Mouse (Mus musculus) kidney, embryonic 16.5 days (tissue): Measurements from ENCODE around the gene Tiprl. TPM values are rescaled to one million over a fixed set of nuclear protein-coding genes. Genes with fewer than 3 reads are reported as not detected.

ENCODE experiments used
- ATAC-seq: fragments of 200-750 bp; cut with Nextera tagmentation; 2 replicates; pipeline ENCODE4 v1.8.0; 2017; ENCODE audit warnings: moderate TSS enrichment; ENCODE audit not compliant: low FRiP score, low TSS enrichment
- H3K27ac ChIP-seq: fragments of 300-500 bp; sonication (generic); 2 replicates; pipeline ENCODE4 v1.5.1; 2014; ENCODE audit warnings: low read length
- H3K27me3 ChIP-seq: fragments of 300-500 bp; sonication (generic); 2 replicates; pipeline ENCODE4 v1.6.1; 2014; ENCODE audit warnings: low read length, control low read depth, mixed read lengths; ENCODE audit not compliant: insufficient read depth
- H3K36me3 ChIP-seq: fragments of 300-500 bp; sonication (generic); 2 replicates; pipeline ENCODE4 v1.6.1; 2014; ENCODE audit warnings: low read length, control low read depth, mixed read lengths; ENCODE audit not compliant: insufficient read depth
- H3K4me1 ChIP-seq: fragments of 300-500 bp; sonication (generic); 2 replicates; pipeline ENCODE4 v1.6.1; 2014; ENCODE audit warnings: low read length, control low read depth, mixed read lengths; ENCODE audit not compliant: insufficient read depth
- H3K4me2 ChIP-seq: fragments of 300-500 bp; sonication (generic); replicated peaks from 2 replicates; pipeline ENCODE4 v1.6.1; 2014; ENCODE audit warnings: low read depth, low read length
- H3K4me3 ChIP-seq: fragments of 300-500 bp; sonication (generic); 2 replicates; pipeline ENCODE4 v1.5.1; 2014; ENCODE audit warnings: mild to moderate bottlenecking, low read length
- H3K9ac ChIP-seq: fragments of 300-500 bp; sonication (generic); replicated peaks from 2 replicates; pipeline ENCODE4 v1.6.1; 2014; ENCODE audit warnings: low read length
- H3K9me3 ChIP-seq: fragments of 300-500 bp; sonication (generic); 2 replicates; pipeline ENCODE4 v1.6.1; 2016; ENCODE audit warnings: low read length, control low read depth
- WGBS: fragments of 180-500 bp; shearing (Covaris S2); extraction: QIAGEN DNeasy Blood & Tissue Kit; methylation state at CpG from one replicate; pipeline ENCODE4 v1.1.7; 2014; 5-methylcytosine and 5-hydroxymethylcytosine counted together
- polyA plus RNA-seq: library from polyadenylated mRNA; unstranded; fragments of >200 nt; fragmentation: Nextera tagmentation; extraction: Ambion mirVana; gene quantifications from 2 replicates; pipeline ENCODE4 v1.2.1, GENCODE M21; 2015

Tiprl gene
- polyA plus RNA-seq, 1 experiment from 2014 or later, result 115 TPM

- peaks cover 7% of the 10 kb centered on the region for H3K4me1 ChIP-seq
- no peak overlapping the region for H3K4me3 ChIP-seq
- H3K9me3 ChIP-seq, result no peaks in the 10 kb centered on the region
- no peaks in the 10 kb centered on the region for H3K36me3 ChIP-seq
- H3K9ac ChIP-seq, result no peak overlapping the region
- 0 out of 2 replicates have a peak, but pooled peaks have one; percentile 35 for ATAC-seq
- 3% methylated on average over 2 of the region's 2 CpGs for WGBS
- no peaks in the 10 kb centered on the region for H3K27me3 ChIP-seq
- no peak overlapping the region for H3K4me2 ChIP-seq
- peak overlapping the region; percentile 41; the same call in 1 of the 2 replicates for H3K27ac ChIP-seq
Observed at GRCm38 (mm10) chr1:165205591-165205990, 31.2 kb downstream of the Tiprl start.

GRCm38 (mm10) chr1:165203488-165204035 lies 33.2 kb downstream of the Tiprl start:
- Histone ChIP-seq H3K9me3 (no peaks in the 10 kb centered on the region), H3K4me2 (no peak overlapping the region), H3K27ac (no peak overlapping the region), H3K36me3 (no peaks in the 10 kb centered on the region), H3K27me3 (no peaks in the 10 kb centered on the region), H3K4me3 (no peak overlapping the region), H3K4me1 (peaks cover 7% of the 10 kb centered on the region), H3K9ac (no peak overlapping the region)
- no peak for ATAC-seq
- 35% methylated on average over 2 of the region's 2 CpGs for WGBS

GRCm38 (mm10) chr1:165201445-165202012 lies 35.3 kb downstream of the Tiprl start:
- H3K27me3 ChIP-seq, result no peaks in the 10 kb centered on the region
- no peaks in the 10 kb centered on the region for H3K36me3 ChIP-seq
- no peaks in the 10 kb centered on the region for H3K9me3 ChIP-seq
- 73% methylated on average over 4 of the region's 4 CpGs for WGBS
- no peak overlapping the region for H3K4me3 ChIP-seq
- no peak overlapping the region for H3K27ac ChIP-seq
- no peak overlapping the region for H3K4me2 ChIP-seq
- peaks cover 7% of the 10 kb centered on the region for H3K4me1 ChIP-seq
- no peak for ATAC-seq
- no peak overlapping the region for H3K9ac ChIP-seq

- Histone ChIP-seq H3K9ac (no peak overlapping the region), H3K4me3 (no peak overlapping the region), H3K9me3 (no peaks in the 10 kb centered on the region), H3K36me3 (no peaks in the 10 kb centered on the region), H3K4me1 (peaks cover 2% of the 10 kb centered on the region), H3K27me3 (no peaks in the 10 kb centered on the region), H3K4me2 (no peak overlapping the region), H3K27ac (no peak overlapping the region)
- WGBS, result 81% methylated on average over 8 of the region's 8 CpGs
- ATAC-seq, result no peak
Observed at GRCm38 (mm10) chr1:165200748-165201147, 36.0 kb downstream of the Tiprl start.

- no peaks in the 10 kb centered on the region for H3K36me3 ChIP-seq
- no peak overlapping the region for H3K9ac ChIP-seq
- 65% methylated on average over 3 of the region's 3 CpGs for WGBS
- H3K4me3 ChIP-seq, result no peak overlapping the region
- no peaks in the 10 kb centered on the region for H3K27me3 ChIP-seq
- H3K4me2 ChIP-seq, result no peak overlapping the region
- peaks cover 6% of the 10 kb centered on the region; the same call in 1 of the 2 replicates for H3K4me1 ChIP-seq
- no peak overlapping the region for H3K27ac ChIP-seq
- no peaks in the 10 kb centered on the region for H3K9me3 ChIP-seq
- no peak for ATAC-seq
Observed at GRCm38 (mm10) chr1:165199639-165200038, 37.2 kb downstream of the Tiprl start.

- no peak overlapping the region for H3K4me2 ChIP-seq
- H3K4me1 ChIP-seq, result peaks cover 7% of the 10 kb centered on the region; the same call in 1 of the 2 replicates
- H3K36me3 ChIP-seq, result no peaks in the 10 kb centered on the region
- no peak overlapping the region for H3K9ac ChIP-seq
- no peaks in the 10 kb centered on the region for H3K27me3 ChIP-seq
- ATAC-seq, result no peak
- no peaks in the 10 kb centered on the region for H3K9me3 ChIP-seq
- no peak overlapping the region for H3K4me3 ChIP-seq
- 59% methylated on average over 1 of the region's 1 CpGs for WGBS
- H3K27ac ChIP-seq, result no peak overlapping the region
Observed at GRCm38 (mm10) chr1:165198951-165199350, 37.8 kb downstream of the Tiprl start.

- H3K4me2 ChIP-seq, result no peak overlapping the region
- peaks cover 10% of the 10 kb centered on the region for H3K4me1 ChIP-seq
- no peaks in the 10 kb centered on the region for H3K9me3 ChIP-seq
- no peak overlapping the region for H3K4me3 ChIP-seq
- no peak overlapping the region for H3K27ac ChIP-seq
- H3K9ac ChIP-seq, result no peak overlapping the region
- WGBS, result 49% methylated on average over 3 of the region's 3 CpGs
- H3K27me3 ChIP-seq, result no peaks in the 10 kb centered on the region
- no peak for ATAC-seq
- no peaks in the 10 kb centered on the region for H3K36me3 ChIP-seq
Observed at GRCm38 (mm10) chr1:165197875-165198274, 38.9 kb downstream of the Tiprl start.

GRCm38 (mm10) chr1:165195396-165195960 lies 41.3 kb downstream of the Tiprl start:
- Histone ChIP-seq H3K27ac (peak overlapping the region; percentile 90), H3K36me3 (no peaks in the 10 kb centered on the region), H3K4me3 (no peak overlapping the region), H3K27me3 (no peaks in the 10 kb centered on the region), H3K4me2 (no peak overlapping the region), H3K4me1 (peaks cover 19% of the 10 kb centered on the region), H3K9ac (no peak overlapping the region), H3K9me3 (no peaks in the 10 kb centered on the region)
- no peak for ATAC-seq
- 76% methylated on average over 3 of the region's 3 CpGs for WGBS

- ATAC-seq, result no peak; the same call in 1 of the 2 replicates
- Histone ChIP-seq H3K27me3 (no peaks in the 10 kb centered on the region), H3K4me1 (peaks cover 19% of the 10 kb centered on the region), H3K36me3 (no peaks in the 10 kb centered on the region), H3K4me3 (peak overlapping the region; percentile 66), H3K4me2 (peak overlapping the region; percentile 65), H3K27ac (peak overlapping the region; percentile 90), H3K9ac (peak overlapping the region; percentile 79), H3K9me3 (no peaks in the 10 kb centered on the region)
- 6% methylated on average over 5 of the region's 5 CpGs for WGBS
Observed at GRCm38 (mm10) chr1:165194662-165195013, 42.2 kb downstream of the Tiprl start.
